Mouse (Mus musculus): ENCODE data around the gene Mtx3.

Mtx3 gene

GRCm38 (mm10) chr13:92844586-92845221 is at the start of gene Mtx3:
Gene Mtx3 (plus strand): TSS chr13:92844760.
- DNase-seq = peak; percentile 85

GRCm38 (mm10) chr13:92798830-92799229 is 45.7 kb upstream of the Mtx3 start:
- DNase-seq = no peak

GRCm38 (mm10) chr13:92799306-92799925 is 45.1 kb upstream of the Mtx3 start:
- peak; percentile 26 for DNase-seq

GRCm38 (mm10) chr13:92806785-92807184 is 37.8 kb upstream of the Mtx3 start:
- no peak for DNase-seq

GRCm38 (mm10) chr13:92807849-92808248 is 36.7 kb upstream of the Mtx3 start:
- no peak for DNase-seq

GRCm38 (mm10) chr13:92810592-92810991 is 34.0 kb upstream of the Mtx3 start:
- peak; percentile 33 for DNase-seq

- no peak for DNase-seq
Observed at GRCm38 (mm10) chr13:92816329-92816728, 28.2 kb upstream of the Mtx3 start.

GRCm38 (mm10) chr13:92817357-92817756 is 27.2 kb upstream of the Mtx3 start:
- DNase-seq = no peak

GRCm38 (mm10) chr13:92828820-92829219 is 15.7 kb upstream of the Mtx3 start:
- no peak for DNase-seq

GRCm38 (mm10) chr13:92833162-92833561 is 11.4 kb upstream of the Mtx3 start:
- no peak for DNase-seq

GRCm38 (mm10) chr13:92846438-92846837 is 1.9 kb downstream of the Mtx3 start:
- no peak for DNase-seq

- DNase-seq = no peak
Observed at GRCm38 (mm10) chr13:92847336-92847735, 2.8 kb downstream of the Mtx3 start.

- DNase-seq = no peak
Observed at GRCm38 (mm10) chr13:92848002-92848401, 3.4 kb downstream of the Mtx3 start.

GRCm38 (mm10) chr13:92855901-92856300 is 11.3 kb downstream of the Mtx3 start:
- no peak for DNase-seq

GRCm38 (mm10) chr13:92858808-92859207 is 14.2 kb downstream of the Mtx3 start:
- no peak for DNase-seq

GRCm38 (mm10) chr13:92859959-92860358 is 15.4 kb downstream of the Mtx3 start:
- DNase-seq = no peak

- DNase-seq = no peak
Observed at GRCm38 (mm10) chr13:92865358-92865757, 20.8 kb downstream of the Mtx3 start.

GRCm38 (mm10) chr13:92866680-92867079 is 22.1 kb downstream of the Mtx3 start:
- no peak for DNase-seq

GRCm38 (mm10) chr13:92879514-92879913 is 35.0 kb downstream of the Mtx3 start:
- no peak for DNase-seq

- DNase-seq = no peak
Observed at GRCm38 (mm10) chr13:92879933-92880332, 35.4 kb downstream of the Mtx3 start.

- DNase-seq = no peak
Observed at GRCm38 (mm10) chr13:92880589-92880988, 36.0 kb downstream of the Mtx3 start.

GRCm38 (mm10) chr13:92882271-92882985 is 37.9 kb downstream of the Mtx3 start:
- DNase-seq = no peak

- DNase-seq = no peak
Observed at GRCm38 (mm10) chr13:92882986-92883720, 38.6 kb downstream of the Mtx3 start.
